Mouse (Mus musculus) olfactory bulb, adult 2 months (tissue): ENCODE data around the gene Brd3os.

Experiments
- CTCF ChIP-seq: fragments of 200-500 bp; IDR thresholded peaks from 2 replicates; pipeline ENCODE4 v1.5.1; 2012; ENCODE audit warnings: low read depth, mild to moderate bottlenecking, low read length, moderate library complexity; ENCODE audit not compliant: insufficient read depth
- POLR2A ChIP-seq: fragments of 200-500 bp; IDR thresholded peaks from 2 replicates; pipeline ENCODE4 v1.6.1; 2012; ENCODE audit warnings: mild to moderate bottlenecking, low read depth, low read length, moderate library complexity; ENCODE audit not compliant: insufficient read depth

DNA sequence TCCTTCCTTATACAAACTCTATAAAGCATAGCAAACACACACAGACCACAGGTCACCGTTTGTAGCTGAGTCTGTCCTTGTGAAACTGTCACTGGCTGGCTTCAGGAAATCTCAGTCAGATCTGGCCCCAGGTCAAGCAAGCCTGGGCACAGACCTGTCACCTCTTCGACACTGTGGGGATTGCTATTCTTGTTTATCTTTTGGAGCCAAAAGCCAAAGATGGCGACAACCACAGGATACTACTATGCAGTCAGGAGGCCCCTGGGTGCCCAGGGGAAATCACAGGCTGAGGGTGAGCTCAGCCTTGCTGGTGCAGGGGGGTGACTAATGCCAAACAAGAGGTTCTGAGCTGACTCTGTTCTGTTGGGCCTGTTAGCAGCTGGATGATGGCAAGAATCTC, 25.7 kb upstream of the Brd3os start:
- no peak for TF ChIP-seq POLR2A
- TF ChIP-seq CTCF = no peak
